Mouse (Mus musculus): Measurements from ENCODE around the gene Zfp759. TPM values are rescaled to one million over a fixed set of nuclear protein-coding genes. Genes with fewer than 3 reads are reported as not detected.
"Not testable (repeated sequence)": the region's sequence is repeated elsewhere in the genome, so short reads cannot be mapped to it uniquely, and the experiment has no call there.

The Zfp759 gene
- polyA plus RNA-seq, 1 experiment: 0.57 TPM

DNA sequence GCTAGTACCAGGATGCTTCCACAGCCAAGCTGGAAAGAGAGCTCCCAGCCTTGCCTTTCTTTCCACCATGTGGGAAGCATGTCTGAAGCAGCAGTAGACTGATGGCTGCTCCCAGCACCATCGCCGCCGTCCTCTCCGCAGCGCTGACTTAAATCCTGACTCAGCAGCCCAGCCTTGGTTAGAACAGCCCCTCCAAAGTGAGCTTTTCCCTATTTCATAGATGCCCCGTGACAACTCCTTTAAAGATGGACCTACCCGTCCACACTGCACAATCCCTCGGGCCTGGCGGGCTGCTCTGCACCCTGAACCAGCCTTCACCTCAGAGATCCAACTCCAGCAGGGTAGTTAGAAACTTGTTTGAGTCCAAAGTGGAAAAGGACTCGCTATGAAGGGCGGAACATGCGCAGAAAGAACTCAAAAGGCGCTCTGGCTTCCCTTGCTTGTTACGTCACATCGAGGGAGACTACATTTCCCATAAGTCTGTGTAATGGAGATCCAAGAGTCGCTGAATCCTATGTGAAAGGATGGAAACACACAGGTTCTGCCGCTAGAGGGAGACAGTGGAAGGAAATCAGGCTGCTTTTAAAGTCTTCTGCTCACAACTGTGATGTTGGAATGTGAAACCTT lies 13.2 kb upstream of the Zfp759 start, which contains the start of gene Gm28557:
Gene Gm28557 (minus strand): TSS at position 411 of the 627 bp plus-strand sequence.
- WGBS: under 1% methylated on average over 17 of the region's 17 CpGs

DNA sequence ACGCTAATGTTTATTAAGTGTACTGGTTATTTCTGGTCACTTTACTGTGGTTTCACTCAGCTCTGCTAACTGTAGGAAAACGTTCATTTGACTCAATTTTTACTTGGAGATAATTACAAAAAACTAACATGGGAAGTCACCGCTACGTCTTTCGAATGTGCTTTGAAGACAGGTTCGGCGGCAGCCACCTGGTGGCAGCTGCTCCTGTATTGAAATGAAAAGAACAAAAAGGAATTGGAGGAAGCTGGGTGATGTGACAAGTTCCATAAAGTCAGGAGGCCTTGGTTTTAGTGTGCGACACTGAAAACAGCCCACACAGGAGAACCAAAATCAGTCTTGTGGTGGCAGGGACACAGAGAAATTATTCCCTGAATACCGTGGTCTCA lies 12.6 kb upstream of the Zfp759 start:
- no peak overlapping the region for H3K27ac ChIP-seq (ENCODE audit: control insufficient read depth, insufficient read depth, low read depth, low read length, poor library complexity)
- TF ChIP-seq POLR2A (IDR thresholded peaks at IDR 0.05; ENCODE audit: borderline replicate concordance, control insufficient read depth, low read depth, low read length) (no peak), CTCF (IDR thresholded peaks at IDR 0.05; ENCODE audit: control insufficient read depth, insufficient read depth, low read length) (peak; percentile 45)
- H3K4me1 ChIP-seq (ENCODE audit: control insufficient read depth, insufficient read depth, low read length): 0 out of 2 replicates have a peak, but pooled peaks cover 1% of the 10 kb centered on the region
- peak overlapping the region; percentile 14 for H3K4me3 ChIP-seq (replicated peaks; ENCODE audit: control insufficient read depth, low read depth, low read length)
- WGBS: 6% methylated on average over 9 of the region's 9 CpGs

More for the DNA sequence above, 13.2 kb upstream of the Zfp759 start, which contains the start of gene Gm28557:
- H3K4me3 ChIP-seq (replicated peaks; ENCODE audit: control insufficient read depth, low read depth, low read length): peak within 1 kb of the TSS; percentile 89
- TF ChIP-seq POLR2A (IDR thresholded peaks at IDR 0.05; ENCODE audit: borderline replicate concordance, control insufficient read depth, low read depth, low read length) (no peak), CTCF (IDR thresholded peaks at IDR 0.05; ENCODE audit: control insufficient read depth, insufficient read depth, low read length) (0 out of 2 replicates have a peak, but pooled peaks have one; percentile 37)
- 0 out of 2 replicates have a peak, but pooled peaks cover 1% of the 10 kb centered on the region for H3K4me1 ChIP-seq (ENCODE audit: control insufficient read depth, insufficient read depth, low read length)
- peak within 1 kb of the TSS; percentile 61 for H3K27ac ChIP-seq (ENCODE audit: control insufficient read depth, insufficient read depth, low read depth, low read length, poor library complexity)

DNA sequence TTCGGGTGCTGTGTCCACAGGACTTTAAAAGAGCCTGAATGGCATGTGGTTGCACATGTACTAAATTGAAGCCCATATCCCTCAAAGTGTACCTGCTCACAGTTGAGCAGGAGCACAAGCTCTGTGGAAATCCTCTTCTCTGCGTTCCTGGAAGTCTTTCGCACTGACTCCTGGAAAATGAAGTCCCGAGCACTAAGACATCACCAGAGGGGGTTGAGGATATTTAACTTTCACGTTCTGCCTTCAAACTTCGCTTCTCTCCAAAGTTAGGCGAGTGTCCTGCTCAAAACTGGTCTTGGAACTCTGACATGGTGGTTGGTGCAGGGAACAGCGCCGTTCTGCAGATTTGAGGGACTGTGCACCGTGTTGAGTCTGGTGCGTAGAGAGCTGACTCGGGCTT lies 9.4 kb upstream of the Zfp759 start:
- TF ChIP-seq CTCF (IDR thresholded peaks at IDR 0.05; ENCODE audit: control insufficient read depth, insufficient read depth, low read length) (no peak), POLR2A (IDR thresholded peaks at IDR 0.05; ENCODE audit: borderline replicate concordance, control insufficient read depth, low read depth, low read length) (no peak)
- 74% methylated on average over 12 of the region's 12 CpGs for WGBS
- Histone ChIP-seq H3K4me1 (ENCODE audit: control insufficient read depth, insufficient read depth, low read length) (0 out of 2 replicates have a peak, but pooled peaks cover 1% of the 10 kb centered on the region), H3K4me3 (replicated peaks; ENCODE audit: control insufficient read depth, low read depth, low read length) (no peak overlapping the region), H3K27ac (ENCODE audit: control insufficient read depth, insufficient read depth, low read depth, low read length, poor library complexity) (no peak overlapping the region)

DNA sequence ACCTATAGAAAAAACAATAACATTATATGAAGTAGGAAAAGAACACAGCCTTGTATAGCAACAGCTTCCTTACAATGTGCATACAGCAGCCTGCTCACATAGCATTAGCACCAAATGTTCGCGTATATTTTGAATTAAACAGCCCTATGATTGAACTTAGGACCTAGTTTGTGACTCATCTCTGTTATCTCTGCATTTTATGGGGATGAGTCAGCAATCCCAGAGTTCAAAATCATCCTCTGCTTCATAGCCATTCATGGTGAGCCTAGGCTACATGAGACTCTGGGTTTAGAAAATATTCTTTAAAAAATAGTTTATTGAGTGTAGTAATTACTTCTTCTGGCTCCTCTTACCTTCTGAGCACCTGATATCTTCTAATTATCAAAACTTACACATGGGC lies 8.2 kb upstream of the Zfp759 start:
- TF ChIP-seq POLR2A (IDR thresholded peaks at IDR 0.05; ENCODE audit: borderline replicate concordance, control insufficient read depth, low read depth, low read length) (no peak), CTCF (IDR thresholded peaks at IDR 0.05; ENCODE audit: control insufficient read depth, insufficient read depth, low read length) (no peak)
- 84% methylated on average over 2 of the region's 2 CpGs for WGBS
- H3K4me3 ChIP-seq (replicated peaks; ENCODE audit: control insufficient read depth, low read depth, low read length): no peak overlapping the region
- H3K27ac ChIP-seq (ENCODE audit: control insufficient read depth, insufficient read depth, low read depth, low read length, poor library complexity): no peak overlapping the region
- no peaks in the 10 kb centered on the region for H3K4me1 ChIP-seq (ENCODE audit: control insufficient read depth, insufficient read depth, low read length)

DNA sequence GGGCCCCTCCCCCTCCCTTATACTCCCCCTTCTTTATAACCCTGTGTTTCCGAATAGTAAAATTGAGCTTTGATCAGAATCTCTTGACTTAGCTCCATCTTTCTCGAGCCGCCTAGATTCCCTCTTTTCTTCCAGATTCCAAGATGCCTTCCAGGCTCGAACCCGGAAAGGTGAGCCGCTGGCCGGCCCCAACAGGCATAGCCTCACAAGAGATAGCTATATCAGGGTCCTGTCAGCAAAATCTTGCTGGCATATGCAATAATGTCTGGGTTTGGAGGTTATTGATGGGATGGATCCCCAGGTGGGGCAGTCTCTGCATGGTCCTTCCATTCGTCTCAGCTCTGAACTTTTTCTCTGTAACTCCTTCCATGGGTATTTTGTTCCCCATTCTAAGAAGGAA lies 5.3 kb upstream of the Zfp759 start, which contains the start of gene Rslcan18:
Gene Rslcan18 (minus strand): TSS at position 101 of the 400 bp plus-strand sequence.
- not testable (repeated sequence) for H3K27ac ChIP-seq (ENCODE audit: control insufficient read depth, insufficient read depth, low read depth, low read length, poor library complexity); H3K4me1 ChIP-seq (ENCODE audit: control insufficient read depth, insufficient read depth, low read length); H3K4me3 ChIP-seq (replicated peaks; ENCODE audit: control insufficient read depth, low read depth, low read length)
- WGBS: 86% methylated on average over 8 of the region's 8 CpGs

DNA sequence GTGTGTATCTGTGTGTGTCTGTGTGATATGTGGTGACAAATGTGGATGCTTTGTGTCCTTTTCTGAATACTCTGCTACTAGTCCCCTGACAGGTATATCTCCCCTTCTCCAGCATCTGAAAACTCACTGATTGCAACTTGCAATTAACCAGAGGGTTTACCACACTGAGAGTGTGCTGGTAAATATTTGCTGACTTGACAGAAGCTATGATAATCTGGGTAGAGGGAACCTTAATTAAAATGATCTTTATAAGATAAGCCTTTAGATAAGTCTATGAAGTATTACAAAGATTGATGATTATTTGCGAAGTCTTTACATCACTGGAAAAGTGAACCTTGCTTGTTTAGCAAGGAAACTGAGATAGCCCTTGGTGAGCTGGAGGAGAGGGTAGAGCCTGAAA lies 3.0 kb downstream of the Zfp759 start:
- no peak for TF ChIP-seq POLR2A (IDR thresholded peaks at IDR 0.05; ENCODE audit: borderline replicate concordance, control insufficient read depth, low read depth, low read length)
- TF ChIP-seq CTCF (IDR thresholded peaks at IDR 0.05; ENCODE audit: control insufficient read depth, insufficient read depth, low read length): no peak
- WGBS: 87% methylated on average over 1 of the region's 1 CpGs
- Histone ChIP-seq H3K27ac (ENCODE audit: control insufficient read depth, insufficient read depth, low read depth, low read length, poor library complexity) (no peak overlapping the region), H3K4me3 (replicated peaks; ENCODE audit: control insufficient read depth, low read depth, low read length) (no peak overlapping the region), H3K4me1 (ENCODE audit: control insufficient read depth, insufficient read depth, low read length) (peaks cover 2% of the 10 kb centered on the region; the same call in 1 of the 2 replicates)

DNA sequence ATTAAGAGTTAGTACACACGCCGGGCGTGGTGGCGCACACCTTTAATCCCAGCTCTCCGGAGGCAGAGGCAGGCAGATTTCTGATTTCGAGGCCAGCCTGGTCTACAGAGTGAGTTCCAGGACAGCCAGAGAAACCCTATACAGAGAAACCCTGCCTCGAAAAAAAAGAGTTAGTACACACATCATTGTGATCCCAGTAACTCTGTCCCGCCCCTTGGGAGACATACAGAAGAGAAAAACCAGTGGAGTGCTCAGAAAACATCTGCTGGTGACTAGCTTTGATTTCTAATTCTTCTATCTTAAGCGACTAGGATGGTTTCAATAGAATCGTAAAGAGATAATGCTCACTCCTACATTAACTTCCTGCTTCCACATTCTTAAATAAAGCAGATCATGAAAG lies 6.0 kb downstream of the Zfp759 start:
- H3K4me3 ChIP-seq (replicated peaks; ENCODE audit: control insufficient read depth, low read depth, low read length); H3K4me1 ChIP-seq (ENCODE audit: control insufficient read depth, insufficient read depth, low read length); H3K27ac ChIP-seq (ENCODE audit: control insufficient read depth, insufficient read depth, low read depth, low read length, poor library complexity): not testable (repeated sequence)
- WGBS: 80% methylated on average over 10 of the region's 10 CpGs

DNA sequence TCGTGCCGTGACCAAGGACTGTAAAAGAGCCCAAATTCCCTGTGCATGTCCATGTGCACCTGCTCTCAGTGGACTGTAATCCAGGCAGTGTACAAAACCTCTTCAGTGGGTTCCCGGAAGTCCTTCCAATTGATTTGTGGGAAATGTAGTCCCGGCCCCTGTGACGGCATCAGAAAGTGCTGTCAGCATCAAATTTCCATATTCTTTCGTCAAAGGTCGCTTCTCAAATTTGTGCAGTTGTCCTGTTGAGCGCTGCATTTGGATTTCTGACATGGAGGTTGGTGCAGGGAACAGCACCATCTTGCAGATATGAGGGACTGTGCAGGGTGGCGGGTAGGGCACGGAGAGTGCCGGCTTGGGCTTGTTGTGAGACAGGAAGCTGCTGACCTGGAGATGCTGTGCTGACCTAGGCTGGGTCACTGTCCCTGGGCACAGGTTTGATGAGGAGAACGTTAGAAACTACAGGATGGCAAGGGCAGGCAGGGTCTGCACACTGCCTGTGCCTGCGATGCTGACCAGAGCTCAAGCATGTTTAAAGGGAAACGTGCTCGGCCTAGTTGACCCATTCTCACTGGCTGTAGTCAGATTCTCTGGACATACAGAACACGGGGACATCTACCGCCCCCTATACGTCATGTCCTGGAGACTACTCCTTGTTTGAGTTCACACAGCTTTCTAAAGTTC lies 6.7 kb downstream of the Zfp759 start:
- whole genome bisulfite sequencing: 1% methylated on average over 18 of the region's 18 CpGs
- Histone ChIP-seq H3K4me3 (replicated peaks; ENCODE audit: control insufficient read depth, low read depth, low read length) (peak overlapping the region; percentile 83), H3K27ac (ENCODE audit: control insufficient read depth, insufficient read depth, low read depth, low read length, poor library complexity) (no peak overlapping the region), H3K4me1 (ENCODE audit: control insufficient read depth, insufficient read depth, low read length) (peaks cover 2% of the 10 kb centered on the region; the same call in 1 of the 2 replicates)
- no peak for TF ChIP-seq CTCF (IDR thresholded peaks at IDR 0.05; ENCODE audit: control insufficient read depth, insufficient read depth, low read length)
- TF ChIP-seq POLR2A (IDR thresholded peaks at IDR 0.05; ENCODE audit: borderline replicate concordance, control insufficient read depth, low read depth, low read length): no peak

DNA sequence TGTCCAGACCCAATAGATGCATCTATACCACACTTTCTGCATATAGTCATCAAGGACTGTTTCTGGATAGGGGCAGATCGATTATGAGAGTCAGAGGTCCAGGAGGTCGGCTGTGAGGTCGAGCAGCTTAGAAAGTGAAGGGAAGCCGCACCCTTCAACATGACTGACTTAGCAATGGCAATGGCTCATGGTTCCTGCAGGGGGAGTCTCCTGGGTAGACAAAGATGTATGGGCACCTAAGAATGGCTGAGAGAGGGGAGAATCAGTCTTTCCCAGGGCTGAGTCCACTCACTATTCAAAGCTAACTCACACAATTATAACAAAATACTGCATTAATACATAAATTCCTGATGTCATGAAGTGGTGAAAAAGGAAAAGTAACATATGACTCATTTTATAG lies 44.7 kb downstream of the Zfp759 start:
- not testable (repeated sequence) for H3K4me1 ChIP-seq (ENCODE audit: control insufficient read depth, insufficient read depth, low read length); H3K4me3 ChIP-seq (replicated peaks; ENCODE audit: control insufficient read depth, low read depth, low read length); H3K27ac ChIP-seq (ENCODE audit: control insufficient read depth, insufficient read depth, low read depth, low read length, poor library complexity)
- 58% methylated on average over 4 of the region's 4 CpGs for WGBS

DNA sequence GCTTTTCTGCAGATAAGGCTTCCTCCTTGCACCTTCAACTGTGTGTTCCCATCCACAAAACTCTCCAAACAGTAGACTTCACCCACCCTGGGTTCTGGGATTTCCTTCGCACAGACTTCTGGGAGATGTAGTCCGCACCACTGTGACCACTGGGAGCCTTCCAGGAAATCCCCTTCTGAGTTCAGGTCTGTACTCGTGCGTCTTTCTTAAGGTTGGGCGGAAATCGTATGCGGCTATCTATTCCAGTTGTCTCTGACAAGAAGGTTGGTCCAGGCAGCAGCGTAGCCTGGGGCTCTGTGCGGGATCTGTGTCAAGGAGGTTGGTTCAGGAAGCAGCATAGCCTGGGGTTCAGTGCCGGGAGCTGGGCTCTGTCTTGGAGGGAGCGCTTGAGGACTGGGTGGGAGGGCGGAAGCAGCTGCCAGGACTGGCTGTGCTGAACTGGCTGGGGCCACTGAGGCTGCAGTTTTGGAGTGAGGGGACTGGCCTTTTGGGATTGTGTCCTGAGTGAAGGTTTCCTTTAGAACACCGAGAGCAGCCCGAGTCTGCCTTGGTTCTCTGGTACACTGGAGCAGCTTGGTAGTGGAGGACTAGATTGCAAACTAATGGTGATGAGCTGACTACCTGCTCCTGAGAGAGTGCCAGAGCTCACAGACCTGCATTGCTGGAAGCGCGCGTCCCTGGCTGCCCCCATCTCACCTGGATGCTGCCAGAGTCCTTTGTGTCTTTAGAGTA lies 51.7 kb downstream of the Zfp759 start, which contains the start of gene Rsl1:
Gene Rsl1 (plus strand): TSS at position 192 of the 732 bp plus-strand sequence.
- not testable (repeated sequence) for H3K4me1 ChIP-seq (ENCODE audit: control insufficient read depth, insufficient read depth, low read length)
- Histone ChIP-seq H3K4me3 (replicated peaks; ENCODE audit: control insufficient read depth, low read depth, low read length) (peak within 1 kb of the TSS; percentile 89), H3K27ac (ENCODE audit: control insufficient read depth, insufficient read depth, low read depth, low read length, poor library complexity) (peak within 1 kb of the TSS; percentile 36; the same call in 1 of the 2 replicates)
- 1% methylated on average over 17 of the region's 17 CpGs for WGBS
